Mouse (Mus musculus) heart, postnatal 25 days (tissue): ENCODE measurements around the gene Scn8a. TPM values are rescaled to one million over a fixed set of nuclear protein-coding genes. Genes with fewer than 3 reads are reported as not detected.

Source experiments
- DNase-seq: peaks from one replicate; pipeline ENCODE4 v3.0.0; 2022; ENCODE audit warnings: low spot score
- intact Hi-C: fragments of 180-260 bp; cut with DNase I; formaldehyde crosslinking; loops from one replicate; pipeline ENCODE4 v1.15.1; 2025
- total RNA-seq, 2 experiments: library from RNA; stranded (reverse); gene quantifications; 2 replicates each; pipeline ENCODE4 v1.2.3; 2021

The Scn8a gene
- total RNA-seq, 2 experiments from 2014 or later: 0.18 to 0.25 TPM

DNA sequence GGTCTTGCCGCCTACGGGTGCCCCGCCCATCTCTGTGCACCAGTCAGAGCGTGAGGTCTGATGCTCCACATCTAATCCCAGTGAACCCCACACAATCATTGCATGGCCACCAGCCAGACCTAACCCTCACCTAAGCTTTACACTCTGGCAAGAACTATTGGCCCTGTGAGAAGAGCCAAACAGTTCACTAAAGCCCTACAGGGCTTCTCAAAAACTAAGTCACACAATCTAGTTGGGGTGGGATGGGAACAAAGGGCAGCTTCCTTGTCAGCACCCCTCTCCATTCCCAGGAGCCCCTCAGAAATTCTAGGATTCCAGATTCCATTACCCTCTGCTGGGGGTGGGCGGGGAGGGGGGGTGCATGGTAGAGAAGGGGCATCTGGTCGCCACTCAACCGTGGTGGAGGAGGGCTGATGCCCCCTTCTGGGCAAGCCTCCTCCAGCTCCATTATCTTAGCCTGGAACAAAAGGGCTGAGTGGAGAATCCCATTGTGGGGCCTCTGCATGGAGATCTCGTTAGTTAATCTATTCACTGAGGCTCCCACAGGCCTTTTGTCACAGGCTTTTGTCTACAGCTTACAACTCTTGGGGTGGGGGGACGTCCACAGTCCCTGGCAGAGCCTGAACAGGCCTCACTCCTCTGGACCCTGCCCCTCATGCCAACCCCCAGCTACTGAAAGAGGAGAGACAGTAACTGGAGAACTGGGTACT lies 190.1 kb downstream of the Scn8a start:
- DNase-seq: no peak
- intact Hi-C loops: no loop called here

DNA sequence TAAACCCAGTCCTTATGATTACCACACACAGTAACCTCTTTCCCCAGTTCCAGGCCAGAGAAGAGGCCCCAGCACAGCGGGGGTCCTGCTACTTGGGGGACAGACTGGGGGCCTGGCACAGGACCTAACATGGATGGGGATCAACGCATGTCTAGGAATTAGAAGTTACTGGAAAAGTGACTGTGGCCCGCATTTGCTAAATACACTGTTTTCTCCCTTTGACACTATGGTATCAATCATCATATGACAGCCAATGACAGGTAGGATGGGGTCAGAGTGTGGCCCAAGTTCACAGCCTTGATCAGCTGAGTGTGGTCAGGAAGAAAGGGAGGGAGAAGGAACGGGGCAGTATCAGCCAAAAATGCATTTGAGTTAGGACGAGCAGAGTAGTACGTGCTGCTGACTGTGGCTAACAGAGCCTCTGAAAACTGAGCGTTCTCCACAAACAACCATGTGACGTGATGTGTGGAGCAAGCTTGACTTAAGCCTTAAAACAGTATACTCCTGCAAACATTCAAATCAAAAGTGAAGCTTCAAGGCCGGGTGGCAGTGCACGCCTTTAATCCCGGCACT lies 190.7 kb downstream of the Scn8a start:
- intact Hi-C loops: no loop called here
- no peak for DNase-seq

DNA sequence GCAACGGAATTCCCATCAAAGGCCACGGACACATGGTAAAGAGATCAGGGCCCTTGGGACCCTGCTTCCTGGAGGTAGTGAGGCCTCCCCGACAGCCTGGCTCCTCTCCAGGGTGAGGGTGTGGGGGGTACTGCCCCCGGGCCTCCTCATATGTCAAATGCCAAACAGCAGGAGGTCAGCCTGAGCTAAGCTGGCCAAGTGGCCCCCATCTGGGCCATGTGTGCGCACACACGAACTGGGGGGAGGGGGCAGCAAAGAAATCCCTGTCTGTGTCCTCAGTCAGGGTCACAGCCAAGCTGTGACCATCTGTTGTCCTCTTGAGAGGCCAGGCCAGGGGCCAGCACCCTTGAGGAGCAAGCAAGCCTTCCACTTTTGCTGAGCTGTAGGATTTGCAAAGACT lies 195.4 kb downstream of the Scn8a start:
- DNase-seq: peak; percentile 55
- intact Hi-C loops: no loop called here

DNA sequence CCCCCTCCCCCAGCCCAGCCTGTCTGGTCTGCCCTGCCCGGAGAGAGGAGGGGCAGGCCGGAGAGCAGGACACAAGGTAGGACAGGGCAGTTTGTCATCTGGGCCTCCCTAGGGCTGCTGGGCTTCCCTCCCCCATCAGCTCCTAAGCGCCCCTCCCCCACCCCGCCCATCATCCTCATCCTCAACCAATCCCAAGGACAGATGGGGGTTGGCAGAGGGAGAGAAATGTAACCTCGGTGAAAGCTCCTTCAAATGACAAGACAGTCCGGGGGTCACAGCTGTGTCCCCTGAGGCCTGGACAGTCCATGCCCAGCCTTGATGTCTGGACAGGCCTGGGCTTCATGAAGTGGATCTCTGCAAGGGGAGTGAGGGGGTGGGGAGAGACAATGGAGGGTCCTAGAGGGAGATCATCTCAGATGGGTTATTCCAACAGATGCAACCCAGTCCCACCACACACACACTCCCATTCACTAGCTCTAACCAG lies 196.7 kb downstream of the Scn8a start:
- intact Hi-C loops: no loop called here
- DNase-seq: no peak

DNA sequence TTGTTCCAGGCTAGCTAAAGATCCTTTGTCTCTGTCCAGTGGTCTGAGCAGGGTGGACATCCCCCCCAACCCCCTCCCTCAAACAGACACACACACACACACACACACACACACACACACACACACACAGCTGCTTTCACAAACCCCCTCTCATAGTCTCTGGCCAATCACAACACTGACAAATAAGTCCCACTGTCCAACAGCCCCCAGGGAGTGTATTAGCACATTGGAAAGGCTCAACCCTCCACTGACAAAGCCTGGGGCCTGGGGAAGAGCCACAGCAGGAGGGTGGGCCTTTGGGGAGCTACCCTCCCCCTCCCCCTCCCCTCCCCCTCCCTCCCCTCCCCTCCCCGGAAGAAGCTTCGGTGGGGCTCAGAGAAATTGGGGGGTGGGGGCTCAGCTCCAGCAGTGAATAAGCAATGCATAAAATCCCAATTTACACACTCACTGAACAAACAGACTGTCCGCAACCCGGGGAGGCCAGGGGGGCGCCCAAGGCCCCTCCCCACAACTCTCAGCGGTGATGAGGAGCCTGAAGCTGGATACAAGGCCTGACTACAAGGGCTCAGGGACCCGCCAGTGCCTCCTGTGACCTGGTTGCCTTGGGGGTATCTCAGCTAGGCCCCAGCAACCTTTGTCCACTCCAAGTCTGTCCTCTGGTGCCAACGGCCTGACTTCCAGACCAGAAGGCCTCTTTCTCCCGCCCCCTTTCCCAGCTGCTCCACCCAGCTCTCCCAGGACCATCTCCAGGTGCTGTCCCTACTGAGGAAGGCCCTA lies 197.4 kb downstream of the Scn8a start:
- intact Hi-C loops: no loop called here
- DNase-seq: no peak

DNA sequence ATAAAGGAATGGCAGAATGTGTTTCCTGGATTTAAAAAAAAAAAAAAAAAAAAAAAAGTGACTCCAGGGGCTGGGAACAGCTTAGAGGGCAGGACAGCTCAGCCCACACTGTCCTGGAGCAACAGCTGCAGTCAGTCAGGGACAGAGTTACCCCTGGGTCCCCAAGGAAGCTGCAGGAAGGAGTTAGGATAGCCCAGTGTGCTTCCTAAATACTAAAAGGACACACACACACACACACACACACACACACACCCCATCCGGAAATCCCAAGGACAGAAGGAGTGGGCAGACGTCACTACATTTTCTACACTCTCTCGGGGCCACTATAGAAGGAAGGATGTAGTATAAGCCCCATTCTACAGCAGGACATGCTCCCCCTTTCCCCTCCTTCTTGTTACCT lies 198.4 kb downstream of the Scn8a start:
- intact Hi-C loops: no loop called here
- DNase-seq: peak; percentile 42

DNA sequence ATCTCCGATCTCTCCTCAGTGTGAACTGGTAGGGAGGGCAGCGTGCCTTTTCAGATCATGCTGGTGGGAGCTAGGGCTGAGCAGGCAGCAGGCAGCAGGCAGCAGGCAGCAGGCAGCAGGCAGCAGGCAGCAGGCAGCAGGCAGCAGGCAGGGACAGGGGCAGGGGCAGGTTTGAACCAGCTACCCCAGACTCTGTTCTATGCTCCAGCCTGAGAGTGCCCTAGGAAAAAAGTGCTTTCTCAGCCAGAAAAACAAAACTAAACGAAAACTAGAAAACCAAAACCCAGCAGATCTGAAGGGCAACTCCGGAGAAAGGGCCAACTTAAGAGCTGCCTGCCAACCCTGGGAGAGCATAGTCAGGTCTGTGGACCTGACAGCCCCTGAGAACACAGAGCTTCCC lies 199.0 kb downstream of the Scn8a start:
- intact Hi-C loops: no loop called here
- DNase-seq: no peak

DNA sequence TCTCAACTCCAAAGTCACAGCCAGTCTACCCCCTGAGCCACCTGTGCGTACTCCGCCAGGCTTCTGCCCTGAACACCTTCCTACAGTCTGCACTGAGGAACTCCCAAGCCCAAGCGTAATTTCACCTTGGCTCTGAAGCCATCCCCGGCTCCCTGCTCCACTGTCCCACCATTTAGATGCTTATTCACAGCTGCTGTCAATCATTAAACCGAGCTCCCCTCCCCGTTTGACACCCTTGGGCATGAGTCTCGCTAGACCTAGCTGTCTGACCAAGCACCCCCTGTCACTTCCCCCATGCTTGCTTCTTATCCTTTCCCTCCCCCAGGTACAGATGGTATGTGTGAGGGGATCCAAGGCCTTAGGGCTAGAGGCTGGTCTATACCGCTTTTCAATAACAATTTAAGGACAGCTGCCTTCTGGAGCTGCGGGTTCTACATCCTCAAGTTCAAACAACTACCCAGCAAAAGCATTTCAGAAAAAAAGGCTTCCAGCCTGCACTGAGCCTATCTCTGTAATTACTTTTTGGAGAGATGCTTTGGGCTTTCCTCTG lies 200.1 kb downstream of the Scn8a start:
- no peak for DNase-seq
- intact Hi-C loops: loop anchor here (5.0 kb wide), 1 partner anchor 38 kb away; no protein-coding TSS in a partner anchor

DNA sequence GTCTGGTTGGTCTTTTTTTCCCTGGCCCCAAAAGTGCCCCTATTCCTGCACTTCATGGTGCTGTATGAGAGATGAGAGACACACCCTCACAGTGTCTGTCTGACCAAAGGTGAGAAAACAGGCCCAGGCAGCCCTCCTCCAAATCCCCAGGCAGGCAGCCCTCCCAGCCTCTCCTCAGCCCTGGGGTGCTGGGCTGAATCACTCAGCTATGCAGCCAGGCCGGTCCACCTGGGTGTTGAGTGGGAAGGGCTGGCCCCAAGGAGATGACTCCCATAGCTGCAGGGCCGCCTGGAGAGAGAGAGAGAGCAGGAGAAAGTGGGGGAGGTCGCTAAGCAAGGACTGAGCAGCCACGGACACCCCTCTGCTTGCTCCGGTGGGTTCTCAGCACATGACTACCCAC lies 201.1 kb downstream of the Scn8a start:
- intact Hi-C loops: loop anchor here (5.0 kb wide), 1 partner anchor 37 kb away; no protein-coding TSS in a partner anchor
- DNase-seq: no peak

DNA sequence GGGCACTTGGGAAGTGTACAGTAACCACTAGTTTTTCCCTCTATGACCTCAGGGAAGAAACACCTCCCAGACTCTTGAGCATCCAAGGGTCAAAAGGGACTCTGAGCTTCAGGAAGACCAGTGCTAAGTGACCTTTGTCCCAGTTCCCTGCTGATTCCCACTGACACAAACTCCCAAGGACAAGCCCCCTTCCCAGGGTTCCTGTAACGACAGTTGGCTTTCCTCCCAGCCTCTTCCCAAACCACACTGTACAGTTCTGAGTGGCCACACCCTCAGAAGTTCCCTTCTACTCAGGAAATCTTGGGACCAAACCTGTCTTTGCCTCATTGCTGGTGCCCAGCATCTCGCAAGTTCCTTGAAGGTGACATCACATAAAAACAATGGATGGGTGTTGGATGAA lies 203.1 kb downstream of the Scn8a start:
- intact Hi-C loops: loop anchor here (5.0 kb wide), 1 partner anchor 35 kb away; no protein-coding TSS in a partner anchor
- no peak for DNase-seq

DNA sequence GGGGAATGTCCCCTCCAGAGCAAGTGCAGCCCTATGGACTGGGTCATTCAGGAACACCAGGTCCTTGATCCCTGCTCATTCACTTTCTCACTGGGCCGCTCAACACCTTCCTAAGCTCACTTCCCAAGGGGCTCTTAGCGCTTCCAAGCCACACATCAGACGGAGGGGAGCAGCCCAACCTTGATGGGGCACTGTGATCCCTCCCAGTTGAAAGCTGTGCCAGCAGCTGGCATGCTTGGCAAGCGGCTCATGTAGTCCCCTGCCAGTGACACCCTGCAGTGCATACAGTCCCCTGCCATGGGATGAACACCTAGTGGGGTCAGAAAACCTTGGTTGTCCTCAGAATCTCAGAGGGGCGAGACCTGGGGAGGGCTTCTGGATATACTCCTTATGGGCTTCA lies 204.4 kb downstream of the Scn8a start:
- intact Hi-C loops: loop anchor here (5.0 kb wide), 1 partner anchor 33 kb away; no protein-coding TSS in a partner anchor
- DNase-seq: no peak

DNA sequence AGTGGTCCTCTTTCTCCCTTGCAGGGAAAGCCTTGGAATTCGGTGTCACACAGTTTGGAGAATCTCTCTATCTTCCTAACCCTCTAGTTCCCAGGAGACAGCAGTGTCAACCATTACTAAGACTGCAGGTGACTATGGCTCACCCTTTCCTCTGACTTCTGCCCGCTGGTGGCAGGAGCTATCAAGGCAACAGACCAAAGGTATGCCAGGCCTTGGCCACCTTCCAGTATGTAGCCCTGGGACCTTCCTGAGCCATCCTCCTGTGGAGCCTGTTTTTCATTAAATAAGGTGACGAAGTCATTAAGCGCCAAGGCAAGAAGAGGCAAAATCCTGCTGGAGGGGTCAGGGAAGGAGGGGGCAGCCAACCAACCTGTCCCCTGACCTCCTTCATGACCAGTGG lies 205.5 kb downstream of the Scn8a start:
- DNase-seq: no peak
- intact Hi-C loops: no loop called here

DNA sequence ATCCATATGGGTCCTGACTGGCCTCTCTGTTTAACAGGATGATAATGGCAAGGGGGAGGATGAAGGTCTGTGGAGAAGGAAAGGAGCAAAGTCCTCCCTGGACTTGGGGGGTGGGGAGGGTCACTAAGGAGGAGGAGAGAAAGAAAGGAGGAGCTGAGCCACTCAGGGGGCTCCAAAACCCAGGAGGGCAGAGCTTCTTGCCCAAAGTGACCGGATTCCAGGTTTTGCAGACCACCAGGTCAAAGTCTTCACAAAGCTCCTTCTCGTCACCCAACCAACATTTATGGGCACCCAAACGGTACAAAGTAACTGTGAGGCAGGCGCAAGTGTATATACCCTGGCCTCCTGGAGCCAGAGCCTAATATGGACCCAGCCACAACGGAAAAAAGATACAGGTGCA lies 206.0 kb downstream of the Scn8a start:
- intact Hi-C loops: no loop called here
- DNase-seq: no peak

DNA sequence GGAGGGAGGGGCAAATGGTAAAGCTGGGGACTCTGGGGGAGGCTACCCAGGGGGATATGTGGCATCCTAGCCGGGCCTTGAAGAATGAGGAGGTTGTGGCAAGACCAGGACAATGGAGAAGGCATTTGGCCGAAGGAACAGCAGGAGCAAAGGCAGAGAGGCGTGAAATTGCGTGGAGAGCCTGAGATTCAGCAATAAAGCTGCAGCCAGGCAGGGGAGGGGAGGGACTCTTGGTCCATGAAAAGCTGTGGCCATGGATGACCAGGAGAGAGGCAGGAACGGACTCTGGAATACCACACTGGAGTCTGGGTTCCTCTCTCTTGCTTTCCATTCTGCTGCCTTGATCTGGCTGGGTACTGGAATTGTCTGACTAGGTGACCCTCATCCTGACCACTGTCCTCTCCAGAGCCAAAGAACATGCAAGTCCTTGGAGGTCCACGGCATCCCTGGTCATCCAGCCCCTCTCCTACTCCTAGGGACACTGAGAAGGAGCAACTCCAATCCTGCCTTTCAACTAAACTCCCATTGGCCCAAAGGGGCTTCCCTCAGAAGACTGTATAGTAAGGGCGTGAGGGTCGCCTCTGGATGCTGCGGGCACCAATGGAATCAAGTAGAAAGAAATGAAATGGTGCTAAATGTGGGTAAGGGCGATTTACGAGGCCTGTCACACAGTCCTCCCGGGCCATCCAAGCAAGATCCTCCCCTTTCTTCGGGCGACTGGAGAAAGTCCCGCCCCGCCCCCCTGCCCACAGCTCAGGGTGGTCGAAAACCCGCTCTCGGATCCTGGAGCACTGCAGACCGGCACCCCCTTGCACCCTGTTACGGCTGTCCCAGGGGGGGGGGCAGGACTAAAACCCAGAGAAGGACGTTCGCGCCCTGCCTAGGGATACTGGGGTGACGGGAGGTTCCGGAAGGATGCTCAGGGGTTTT lies 206.7 kb downstream of the Scn8a start:
- no peak for DNase-seq
- intact Hi-C loops: no loop called here

DNA sequence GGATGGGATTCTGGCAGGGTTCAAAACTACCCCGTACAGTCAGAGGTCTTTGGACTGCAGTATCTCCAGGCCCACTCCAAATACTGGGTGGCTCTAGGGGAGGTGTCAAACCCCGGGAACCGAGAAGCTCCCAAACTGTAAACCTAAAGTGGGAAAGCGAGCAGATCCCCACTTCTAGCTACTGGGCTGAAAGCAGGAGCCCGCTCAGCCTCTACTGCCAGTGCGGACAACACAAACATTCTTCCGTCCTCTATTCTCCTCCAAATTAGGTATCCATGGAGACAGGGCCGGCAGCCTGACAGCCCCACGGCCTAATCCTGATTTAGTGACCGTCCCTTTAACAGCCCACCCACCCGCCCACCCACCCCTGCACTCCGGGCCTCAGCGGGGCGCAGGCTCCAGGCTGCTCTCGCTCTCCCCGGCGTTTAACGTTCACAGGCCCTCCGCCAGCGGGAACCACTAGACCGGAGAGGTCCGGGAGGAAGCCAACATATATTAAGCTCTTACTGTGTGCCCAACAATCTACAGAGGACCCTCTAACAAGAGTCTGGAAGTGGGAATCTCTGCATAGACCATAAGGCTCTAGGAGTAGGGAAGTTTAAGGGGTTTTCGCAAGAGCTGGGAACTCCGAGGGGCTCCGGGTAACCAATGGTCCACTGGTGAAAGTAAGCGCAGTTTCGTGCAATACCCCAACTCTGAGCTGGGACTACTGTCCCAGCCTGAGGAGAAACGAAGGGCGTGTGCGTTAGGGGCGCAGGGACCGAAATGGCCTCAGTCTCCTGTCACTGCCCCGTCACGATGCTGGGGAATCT lies 207.5 kb downstream of the Scn8a start:
- intact Hi-C loops: no loop called here
- DNase-seq: no peak

DNA sequence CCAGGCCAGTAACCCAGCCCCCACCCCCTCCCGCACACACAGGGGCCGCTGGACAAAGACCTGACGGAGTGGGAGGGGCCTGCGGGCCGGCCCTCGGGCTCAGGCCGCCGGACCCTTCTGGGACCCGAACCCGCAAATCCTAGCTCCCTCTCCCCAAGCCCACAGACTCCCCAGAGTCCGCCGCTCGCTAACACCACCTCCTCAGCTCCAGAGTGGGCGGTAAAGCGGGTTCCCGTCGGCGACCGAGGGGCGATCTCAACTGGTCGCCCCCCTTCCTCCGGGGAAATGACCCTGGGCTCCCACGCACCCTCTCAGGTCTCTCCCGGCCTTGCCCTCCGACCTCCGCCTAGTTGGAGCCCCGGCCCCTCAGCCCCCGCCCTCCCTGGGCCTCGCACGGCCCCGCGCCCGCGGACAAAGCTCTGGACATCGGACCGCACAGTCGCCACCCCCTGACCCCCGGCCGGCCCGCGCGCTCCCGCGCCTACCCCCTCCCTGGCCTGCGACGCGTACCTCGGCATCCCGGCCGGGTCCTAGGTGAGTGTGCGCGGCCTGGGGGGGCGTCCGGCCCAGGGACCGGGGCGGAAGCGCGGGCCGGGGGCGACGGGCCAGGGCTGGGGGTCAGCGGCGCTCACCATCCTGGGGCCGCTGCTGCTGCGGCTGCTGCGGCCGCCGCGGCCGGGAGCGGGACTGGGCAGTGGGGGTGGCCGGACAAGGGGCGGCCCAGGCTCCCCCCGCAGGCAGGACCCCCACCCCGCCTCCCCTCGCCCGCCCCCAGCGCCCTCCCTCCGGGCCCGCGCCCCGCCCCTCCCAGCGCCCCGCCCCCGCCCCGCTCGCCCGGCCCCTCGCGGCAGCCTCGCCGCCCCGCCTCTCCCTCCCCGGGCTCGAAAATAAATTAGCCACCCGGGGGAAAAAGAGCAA lies 208.4 kb downstream of the Scn8a start, which contains the start of gene Fignl2:
TSS of gene Fignl2 (minus strand) at position 755 of the 918 bp plus-strand sequence.
- DNase-seq: no peak
- intact Hi-C loops: no loop called here

DNA sequence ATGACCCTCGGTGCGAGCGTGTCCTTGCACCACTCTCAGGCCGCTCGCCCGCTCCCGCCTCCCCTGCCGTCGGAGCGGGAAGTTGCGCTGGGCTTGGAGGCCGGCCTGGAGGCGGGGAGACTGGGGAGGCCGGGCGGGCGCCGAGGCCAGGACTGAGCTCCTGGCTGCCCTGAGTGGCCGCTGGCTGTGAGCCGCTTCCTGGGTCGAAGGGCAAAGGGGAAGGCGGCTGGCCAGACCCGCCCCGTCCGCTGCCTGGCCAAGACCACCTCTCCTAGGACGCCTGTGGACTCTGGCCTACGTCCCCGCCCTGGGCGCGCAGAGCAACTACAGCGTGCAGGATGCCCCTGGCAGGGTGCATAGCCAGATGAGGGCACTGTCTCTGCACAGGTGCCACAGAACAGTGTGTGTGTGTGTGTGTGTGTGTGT lies 209.1 kb downstream of the Scn8a start:
- intact Hi-C loops: no loop called here
- DNase-seq: peak; percentile 88
